Mouse (Mus musculus) left cerebral cortex, postnatal 14 days (tissue): ENCODE measurements around the gene Cyp2d40. TPM values are rescaled to one million over a fixed set of nuclear protein-coding genes. Genes with fewer than 3 reads are reported as not detected.
"Not testable (repeated sequence)": the region's sequence is repeated elsewhere in the genome, so short reads cannot be mapped to it uniquely, and the experiment has no call there.

Experiments
- DNase-seq, 2 experiments: peaks; one replicate each; pipeline ENCODE4 v3.0.0; 2021 to 2022; ENCODE audit warnings: low spot score in 2 of 2, mixed read lengths in 1 of 2
- intact Hi-C: fragments of 180-260 bp; cut with DNase I; formaldehyde crosslinking; loops from one replicate; pipeline ENCODE4 v1.15.1; 2025
- long read RNA-seq, 2 experiments: library from polyadenylated mRNA; stranded (forward); transcript quantifications; one replicate each; pipeline ENCODE4 v2.0.0; 2021
- total RNA-seq, 2 experiments: library from RNA; stranded (reverse); gene quantifications; 2 replicates each; pipeline ENCODE4 v1.2.3; 2021

Cyp2d40 gene
- total RNA-seq: not detected
- long read RNA-seq, experiment 1: 0 reads
- long read RNA-seq, experiment 2: 0 reads

DNA sequence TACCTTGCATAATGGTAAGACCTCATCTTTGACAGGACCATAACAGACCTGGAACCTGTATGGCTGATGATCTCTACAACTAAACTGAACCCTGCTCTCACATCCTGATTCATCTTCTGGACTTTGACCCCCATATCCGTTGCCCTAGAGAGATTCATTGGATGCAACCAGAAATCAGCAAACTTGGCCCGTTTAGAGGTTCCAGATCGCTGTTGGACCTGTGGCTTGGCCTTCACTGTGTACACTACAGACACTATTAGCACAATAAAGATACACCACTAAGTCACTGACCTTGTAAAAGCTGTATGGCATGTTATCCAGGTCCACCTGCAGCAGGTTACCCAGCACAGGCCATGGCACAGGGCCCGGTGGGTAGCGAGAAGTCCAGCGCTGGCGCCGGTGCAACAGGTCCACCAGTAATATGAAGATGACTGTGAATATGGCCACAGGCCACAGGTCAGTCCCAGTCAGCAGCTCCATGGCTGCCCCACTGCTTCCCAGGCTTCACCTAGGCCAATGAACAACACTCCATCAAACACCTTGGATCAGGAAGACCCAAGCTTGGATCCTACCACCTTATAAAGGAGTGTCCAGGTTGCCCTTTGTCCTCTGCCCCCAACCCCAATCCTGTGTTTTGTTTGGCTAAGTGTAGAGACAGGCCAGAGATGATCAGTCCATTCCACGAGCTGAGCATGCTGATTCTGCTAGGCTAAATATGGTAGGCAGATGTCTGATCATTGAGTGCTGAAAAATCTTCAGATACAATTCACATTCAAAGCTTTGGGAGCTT, at the start of gene Cyp2d40:
Gene Cyp2d40 (minus strand): TSS at position 553 of the 790 bp plus-strand sequence.
- intact Hi-C loops: no loop called here
- DNase-seq: no peak

DNA sequence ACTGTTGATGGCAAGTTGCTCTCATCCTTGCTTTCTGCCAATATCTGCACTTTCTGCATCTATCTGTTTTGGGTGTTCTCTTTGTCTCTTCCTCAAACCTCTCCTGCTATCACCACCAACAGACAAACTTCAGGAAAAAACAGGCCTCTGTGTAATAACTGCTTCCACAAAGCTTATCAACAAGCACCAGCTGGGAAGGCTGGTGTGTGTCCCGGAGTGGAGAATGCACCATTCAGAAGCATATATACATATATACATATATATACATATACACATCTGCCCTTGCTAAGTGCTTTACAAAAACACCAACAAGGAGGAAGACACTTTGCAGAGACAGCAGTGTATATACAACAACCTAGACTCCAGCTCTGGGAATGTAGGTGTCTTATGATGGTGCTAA, 46.6 kb upstream of the Cyp2d40 start:
- intact Hi-C loops: loop anchor here (5.0 to 10.0 kb wide), 3 partner anchors 87 to 704 kb away; partner anchors contain the start of gene Ttll1
- DNase-seq: no peak

DNA sequence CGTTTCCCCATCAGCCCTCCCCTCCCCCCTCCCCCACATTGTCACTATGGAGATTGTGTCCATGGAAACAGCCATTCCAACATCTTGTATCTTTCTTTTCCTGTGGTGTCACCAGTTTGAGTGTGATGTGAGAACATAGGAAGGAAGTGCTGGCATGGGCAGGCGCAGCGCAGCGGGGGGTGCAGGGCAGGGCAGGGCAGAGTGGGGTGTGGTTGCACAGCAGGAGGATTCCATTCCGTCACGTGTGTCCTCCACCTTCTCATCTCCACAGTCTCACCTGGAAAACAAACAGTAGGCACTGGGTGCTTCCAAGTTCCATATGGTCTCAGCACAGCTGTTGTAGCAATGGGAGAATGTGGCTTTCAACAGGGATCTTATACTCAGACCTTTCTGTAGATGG, 45.5 kb upstream of the Cyp2d40 start:
- intact Hi-C loops: loop anchor here (5.0 to 10.0 kb wide), 2 partner anchors 313 to 395 kb away; partner anchors contain the start of gene Rrp7a
- no peak for DNase-seq

DNA sequence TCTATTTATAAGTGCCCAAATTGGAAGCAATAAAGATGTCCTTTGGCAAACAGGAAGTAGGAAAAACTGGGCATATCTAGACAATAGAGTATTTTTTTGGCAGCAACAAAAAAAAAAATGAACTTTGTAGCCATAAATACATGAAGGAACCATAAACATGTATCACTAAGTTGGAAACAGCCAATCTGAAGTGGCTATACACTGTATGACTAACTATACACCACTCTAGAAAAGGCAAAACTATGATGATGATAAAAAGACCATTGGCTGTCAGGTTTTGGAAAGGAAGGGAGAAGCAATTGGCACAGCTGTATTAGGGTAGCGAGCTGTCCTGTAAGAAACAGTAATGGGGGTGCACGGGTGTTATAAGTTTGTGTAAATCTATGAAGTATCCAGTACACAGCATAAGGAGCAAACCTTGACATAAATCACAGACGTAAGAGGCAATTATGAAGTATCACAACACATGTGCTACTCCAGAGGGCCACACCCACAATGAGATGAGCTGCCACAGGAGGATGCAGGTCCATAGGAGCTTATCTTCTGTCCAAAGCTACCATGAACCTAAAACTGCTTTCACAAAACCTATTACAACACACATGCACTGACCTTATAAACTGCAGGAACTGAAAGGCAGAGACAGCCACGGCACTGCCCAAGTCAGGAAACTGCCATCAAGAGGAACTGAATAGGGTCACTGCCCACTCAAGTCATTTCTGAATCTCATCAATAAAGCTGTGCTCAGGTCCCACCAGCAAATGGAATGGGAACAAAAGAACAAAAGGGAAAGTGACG, 43.2 kb upstream of the Cyp2d40 start:
- intact Hi-C loops: loop anchor here (5.0 to 10.0 kb wide), 2 partner anchors 315 to 398 kb away; partner anchors contain the start of gene Rrp7a
- no peak for DNase-seq

- intact Hi-C loops: loop anchor here (5.0 to 10.0 kb wide), 2 partner anchors 317 to 400 kb away; partner anchors contain the start of gene Rrp7a
- DNase-seq: peak; percentile 84 to 91
Observed at GRCm38 (mm10) chr15:82804708-82805639, 41.0 kb upstream of the Cyp2d40 start.

DNA sequence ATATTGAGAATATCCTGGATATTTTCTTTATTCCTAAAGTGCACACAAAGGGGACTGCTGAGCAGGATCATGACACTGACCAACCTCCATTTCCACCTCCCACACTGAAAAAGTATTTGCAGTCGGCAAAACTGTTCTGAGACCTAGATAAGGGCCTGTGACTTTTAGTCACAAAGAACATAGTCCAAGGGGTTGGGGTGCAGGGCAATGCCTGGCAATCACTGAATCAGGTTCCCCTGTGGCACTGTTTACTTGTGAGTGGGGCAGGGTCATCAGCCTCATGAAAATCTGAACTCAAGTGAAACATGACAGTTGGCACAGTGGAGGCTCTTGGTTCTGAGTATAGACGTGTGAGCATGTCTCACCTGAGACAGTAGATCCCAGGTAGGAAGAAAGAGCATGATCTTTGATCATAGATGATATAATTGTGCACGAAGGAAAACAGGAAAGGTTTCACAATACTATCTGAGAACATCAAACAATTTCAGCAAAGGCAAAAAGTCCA, 32.0 kb upstream of the Cyp2d40 start:
- intact Hi-C loops: no loop called here
- no peak for DNase-seq

- intact Hi-C loops: no loop called here
Observed at GRCm38 (mm10) chr15:82794277-82794676, 30.3 kb upstream of the Cyp2d40 start, which contains the start of gene Cyp2d26. Gene Cyp2d26 (minus strand): TSS chr15:82794294.

DNA sequence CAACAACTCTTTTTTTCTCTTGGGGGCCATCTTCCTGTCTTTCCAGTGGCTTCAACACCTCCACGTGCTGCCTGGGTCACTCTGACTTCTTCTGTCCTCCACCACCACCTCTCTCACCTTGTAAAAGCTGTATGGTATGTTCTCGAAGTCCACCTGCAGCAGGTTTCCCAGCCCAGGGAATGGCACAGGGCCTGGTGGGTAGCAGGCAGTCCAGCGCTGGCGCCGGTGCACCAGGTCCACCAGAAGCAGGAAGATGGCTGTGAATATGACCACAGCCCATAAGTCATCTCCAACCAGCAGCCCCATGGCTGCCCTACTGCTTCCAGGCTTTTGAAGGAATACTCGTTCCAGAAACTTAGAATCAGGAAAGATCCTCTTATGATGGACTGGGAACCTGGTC, 29.9 kb upstream of the Cyp2d40 start:
- DNase-seq: no peak
- intact Hi-C loops: no loop called here

More at GRCm38 (mm10) chr15:82794277-82794676, 30.3 kb upstream of the Cyp2d40 start, which contains the start of gene Cyp2d26:
- DNase-seq: no peak

- DNase-seq: no peak
Observed at GRCm38 (mm10) chr15:82793454-82793853, 29.5 kb upstream of the Cyp2d40 start.

GRCm38 (mm10) chr15:82792566-82792965, 28.6 kb upstream of the Cyp2d40 start:
- DNase-seq: no peak
- intact Hi-C loops: no loop called here

More at GRCm38 (mm10) chr15:82793454-82793853, 29.5 kb upstream of the Cyp2d40 start:
- intact Hi-C loops: no loop called here

GRCm38 (mm10) chr15:82784581-82784980, 20.6 kb upstream of the Cyp2d40 start:
- DNase-seq: no peak
- intact Hi-C loops: loop anchor here (5.0 kb wide), 1 partner anchor 102 kb away; no protein-coding TSS in a partner anchor

DNA sequence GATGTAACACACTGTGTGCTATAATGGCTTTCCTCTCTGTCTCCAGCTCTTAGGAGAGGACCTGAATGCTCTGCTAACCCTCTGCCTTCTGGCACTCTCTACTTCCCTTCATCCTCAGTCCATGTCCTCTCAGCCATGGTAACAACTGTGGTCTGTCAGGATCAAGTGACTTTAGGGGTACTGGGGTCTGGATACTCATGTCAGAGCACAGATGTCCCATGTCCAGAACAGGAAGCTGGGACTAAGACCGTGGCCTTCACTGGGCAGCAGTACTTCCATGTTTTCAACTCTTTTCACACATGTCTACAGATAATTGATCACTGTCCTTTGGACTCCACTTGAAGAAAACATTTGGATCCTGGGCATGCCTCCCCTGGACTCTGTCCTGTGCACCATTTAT, 19.8 kb upstream of the Cyp2d40 start:
- intact Hi-C loops: loop anchor here (5.0 kb wide), 1 partner anchor 101 kb away; no protein-coding TSS in a partner anchor
- DNase-seq: no peak

- intact Hi-C loops, DNase-seq: not testable (repeated sequence)
Observed at GRCm38 (mm10) chr15:82777856-82778255, 13.9 kb upstream of the Cyp2d40 start.

- intact Hi-C loops: no loop called here
- DNase-seq: no peak
Observed at GRCm38 (mm10) chr15:82765943-82766342, 2.0 kb upstream of the Cyp2d40 start.

DNA sequence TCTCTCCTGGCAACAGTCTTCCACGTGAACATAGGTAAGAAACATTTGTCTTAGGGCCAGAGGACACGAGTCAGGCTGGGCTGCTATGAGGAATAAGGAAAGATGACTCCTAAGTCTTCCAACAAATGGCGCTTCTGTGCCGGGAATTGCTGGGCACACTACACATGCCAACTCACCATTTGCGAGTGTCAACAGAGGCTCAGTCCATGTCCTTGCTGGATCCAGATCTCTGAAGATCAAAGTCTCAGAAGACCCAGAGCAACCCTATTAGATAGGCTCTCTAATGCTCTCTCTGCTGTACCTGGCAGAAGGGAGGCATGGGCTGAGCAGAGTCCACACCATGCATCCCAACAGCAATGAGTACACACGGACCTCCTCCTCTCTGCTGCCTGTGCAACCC, 898 bp upstream of the Cyp2d40 start:
- intact Hi-C loops: no loop called here
- DNase-seq: no peak

DNA sequence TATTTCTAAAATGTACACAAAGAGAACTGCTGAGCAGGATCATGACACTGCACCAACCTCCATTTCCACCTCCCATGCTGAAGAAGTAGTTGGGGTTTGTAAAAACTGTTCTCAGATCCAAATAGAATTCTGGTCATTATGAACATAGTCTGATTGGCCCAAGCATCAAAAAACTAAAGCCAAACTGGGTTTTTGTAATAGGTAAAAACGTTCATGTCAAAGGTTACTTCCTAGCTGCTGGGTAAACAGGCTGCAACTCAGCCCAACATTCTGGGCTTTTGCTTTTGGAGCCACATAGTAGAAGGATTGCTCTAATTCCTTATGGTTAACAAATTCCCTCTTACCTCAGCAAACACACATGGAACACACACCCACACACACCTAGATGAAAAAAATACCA, 15.8 kb downstream of the Cyp2d40 start:
- DNase-seq: no peak
- intact Hi-C loops: no loop called here

- intact Hi-C loops: no loop called here
- no peak for DNase-seq
Observed at GRCm38 (mm10) chr15:82747516-82747915, 16.5 kb downstream of the Cyp2d40 start.

DNA sequence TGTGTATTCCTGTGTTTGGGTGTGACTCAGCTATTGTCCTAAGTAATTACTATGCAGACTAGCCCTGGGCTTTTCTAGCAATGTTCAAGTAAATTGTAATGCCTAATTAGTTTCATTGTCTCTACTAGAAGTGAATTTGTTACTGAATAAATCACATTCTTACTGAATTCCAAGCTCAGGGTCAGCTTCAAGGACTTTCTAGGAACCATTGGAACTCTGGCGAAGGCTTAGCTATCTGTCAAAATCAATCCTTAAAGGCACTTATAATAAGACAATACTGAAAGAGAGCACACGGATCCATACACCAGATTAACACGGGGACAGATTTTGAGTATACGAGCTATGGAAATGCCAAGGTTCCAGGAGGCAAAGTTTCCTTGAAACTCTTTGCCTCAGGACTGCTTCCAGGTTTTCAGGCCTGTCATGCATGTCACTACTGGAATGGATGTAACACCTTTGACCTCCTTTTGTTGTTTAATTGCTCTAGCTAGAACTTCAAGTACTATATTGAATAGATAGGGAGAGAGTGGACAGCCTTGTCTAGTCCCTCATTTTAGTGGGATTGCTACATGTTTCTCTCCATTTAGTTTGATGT, 30.6 kb downstream of the Cyp2d40 start:
- intact Hi-C loops, DNase-seq: not testable (repeated sequence)
